Mouse (Mus musculus) heart, postnatal 0 days (tissue): ENCODE data around the gene Calhm5. TPM values are rescaled to one million over a fixed set of nuclear protein-coding genes. Genes with fewer than 3 reads are reported as not detected.
A peak's percentile ranks its signal among the peaks of the same experiment; 100 is the strongest.

Experiments
- ATAC-seq: fragments of 200-750 bp; cut with Nextera tagmentation; 2 replicates; pipeline ENCODE4 v1.8.0; 2017; ENCODE audit warnings: low read depth, moderate number of reproducible peaks, moderate library complexity; ENCODE audit not compliant: insufficient read depth
- DNase-seq: peaks from one replicate; pipeline ENCODE4 v3.0.0-alpha.2; 2016; ENCODE audit warnings: low spot score
- H3K27ac ChIP-seq: fragments of 300-500 bp; sonication (generic); 2 replicates; pipeline ENCODE4 v1.5.1; 2014; ENCODE audit warnings: low read depth, mild to moderate bottlenecking
- H3K27me3 ChIP-seq: fragments of 300-500 bp; sonication (generic); 2 replicates; pipeline ENCODE4 v1.6.1; 2014; ENCODE audit warnings: low read length, mixed read lengths; ENCODE audit not compliant: control insufficient read depth, insufficient read depth
- H3K36me3 ChIP-seq: fragments of 300-500 bp; sonication (generic); replicated peaks from 2 replicates; pipeline ENCODE4 v1.6.1; 2014; ENCODE audit warnings: low read length, mixed read lengths; ENCODE audit not compliant: control insufficient read depth, insufficient read depth
- H3K4me1 ChIP-seq: fragments of 300-500 bp; sonication (generic); 2 replicates; pipeline ENCODE4 v1.6.1; 2014; ENCODE audit warnings: antibody characterized with exemption; ENCODE audit not compliant: control insufficient read depth, insufficient read depth
- H3K4me2 ChIP-seq: fragments of 300-500 bp; sonication (generic); 2 replicates; pipeline ENCODE4 v1.6.1; 2014; ENCODE audit warnings: low read depth, mild to moderate bottlenecking, low read length, moderate library complexity
- H3K4me3 ChIP-seq: fragments of 300-500 bp; sonication (generic); 2 replicates; pipeline ENCODE4 v1.5.1; 2014; ENCODE audit warnings: low read depth, low read length
- H3K9ac ChIP-seq: fragments of 300-500 bp; sonication (generic); replicated peaks from 2 replicates; pipeline ENCODE4 v1.6.1; 2014; ENCODE audit warnings: low read depth, low read length, mixed read lengths
- H3K9me3 ChIP-seq: fragments of 300-500 bp; sonication (generic); replicated peaks from 2 replicates; pipeline ENCODE4 v1.6.1; 2016; ENCODE audit warnings: low read length; ENCODE audit not compliant: control insufficient read depth
- CTCF ChIP-seq: IDR thresholded peaks from 2 replicates; pipeline ENCODE4 v1.5.1; 2016; ENCODE audit warnings: antibody characterized with exemption, control low read depth, low read depth
- EP300 ChIP-seq: IDR thresholded peaks from 2 replicates; pipeline ENCODE4 v1.6.1; 2016; ENCODE audit warnings: antibody characterized with exemption, low read depth
- WGBS: fragments of 180-500 bp; shearing (Covaris S2); extraction: QIAGEN DNeasy Blood & Tissue Kit; methylation state at CpG from one replicate; pipeline ENCODE4 v1.1.7; 2014; 5-methylcytosine and 5-hydroxymethylcytosine counted together
- polyA plus RNA-seq: library from polyadenylated mRNA; unstranded; fragments of >200 nt; fragmentation: Nextera tagmentation; extraction: Ambion mirVana; gene quantifications from 2 replicates; pipeline ENCODE4 v1.2.1, GENCODE M21; 2015
- total RNA-seq: library from RNA; depleted of rRNA; stranded (reverse); fragments of >200 nt; gene quantifications from 2 replicates; pipeline ENCODE4 v1.2.3, GENCODE M21; 2014; ENCODE audit warnings: low replicate concordance; rRNA removed

The Calhm5 gene
- total and polyA plus RNA-seq, 2 experiments from 2014 or later = 1.1 to 2.4 TPM

- Histone ChIP-seq H3K4me2 (no peak overlapping the region), H3K4me3 (no peak overlapping the region), H3K4me1 (no peaks in the 10 kb centered on the region), H3K9me3 (no peaks in the 10 kb centered on the region), H3K27me3 (no peaks in the 10 kb centered on the region), H3K27ac (no peak overlapping the region), H3K9ac (no peak overlapping the region), H3K36me3 (no peaks in the 10 kb centered on the region)
- peak; percentile 61 for DNase-seq
- TF ChIP-seq CTCF (no peak), EP300 (no peak)
- 34% methylated on average over 5 of the region's 5 CpGs for WGBS
- ATAC-seq = no peak
Measured at GRCm38 (mm10) chr10:34070999-34071492, 25.3 kb downstream of the Calhm5 start.

- no peak for TF ChIP-seq CTCF
- TF ChIP-seq EP300 = no peak
- H3K36me3 ChIP-seq = no peaks in the 10 kb centered on the region
- H3K9ac ChIP-seq = no peak overlapping the region
- DNase-seq (no peak), ATAC-seq (no peak)
- no peak overlapping the region for H3K4me3 ChIP-seq
- 53% methylated on average over 1 of the region's 1 CpGs for WGBS
- H3K4me1 ChIP-seq = no peaks in the 10 kb centered on the region
- no peak overlapping the region for H3K27ac ChIP-seq
- no peaks in the 10 kb centered on the region for H3K9me3 ChIP-seq
- no peak overlapping the region for H3K4me2 ChIP-seq
- no peaks in the 10 kb centered on the region for H3K27me3 ChIP-seq
Measured at GRCm38 (mm10) chr10:34069606-34070005, 26.7 kb downstream of the Calhm5 start.

GRCm38 (mm10) chr10:34066591-34066990 lies 29.7 kb downstream of the Calhm5 start:
- no peak for TF ChIP-seq EP300
- TF ChIP-seq CTCF = no peak
- H3K27ac ChIP-seq = no peak overlapping the region
- no peak overlapping the region for H3K4me3 ChIP-seq
- WGBS = 42% methylated on average over 3 of the region's 3 CpGs
- ATAC-seq (no peak), DNase-seq (no peak)
- H3K36me3 ChIP-seq = no peaks in the 10 kb centered on the region
- no peak overlapping the region for H3K9ac ChIP-seq
- H3K4me2 ChIP-seq = no peak overlapping the region
- no peaks in the 10 kb centered on the region for H3K27me3 ChIP-seq
- H3K4me1 ChIP-seq = no peaks in the 10 kb centered on the region
- H3K9me3 ChIP-seq = no peaks in the 10 kb centered on the region

GRCm38 (mm10) chr10:34053987-34054386 lies 42.3 kb downstream of the Calhm5 start:
- WGBS = 53% methylated on average over 2 of the region's 2 CpGs
- Histone ChIP-seq H3K9ac (no peak overlapping the region), H3K36me3 (no peaks in the 10 kb centered on the region), H3K9me3 (no peaks in the 10 kb centered on the region), H3K4me2 (no peak overlapping the region), H3K27me3 (no peaks in the 10 kb centered on the region), H3K4me1 (no peaks in the 10 kb centered on the region), H3K4me3 (no peak overlapping the region), H3K27ac (no peak overlapping the region)
- ATAC-seq = no peak
- no peak for DNase-seq
- no peak for TF ChIP-seq CTCF
- TF ChIP-seq EP300 = no peak

- TF ChIP-seq EP300 = no peak
- TF ChIP-seq CTCF = no peak
- Histone ChIP-seq H3K4me2 (no peak within 1 kb of the TSS), H3K9ac (no peak within 1 kb of the TSS), H3K27me3 (no peaks in the 10 kb centered on the region), H3K27ac (no peak within 1 kb of the TSS), H3K4me3 (no peak within 1 kb of the TSS), H3K9me3 (no peaks in the 10 kb centered on the region), H3K36me3 (no peaks in the 10 kb centered on the region), H3K4me1 (no peaks in the 10 kb centered on the region)
- ATAC-seq (no peak), DNase-seq (no peak)
- 80% methylated on average over 5 of the region's 5 CpGs for WGBS
Measured at GRCm38 (mm10) chr10:34044210-34044609, 52.1 kb downstream of the Calhm5 start, which contains the start of gene Calhm4. Gene Calhm4 (minus strand): TSS chr10:34044310.

Other genes with a start within 250 kb of the Calhm5 start
- gene Sult3a1, start 238.8 kb downstream of the Calhm5 start, total RNA-seq = not detected in 2 replicates
- gene Sult3a1, start 238.8 kb downstream of the Calhm5 start, polyA plus RNA-seq = not detected in 2 replicates
- 0.04 TPM in 1 of 2 replicates, not detected in the other for gene Rsph4a, start 191.4 kb downstream of the Calhm5 start, total RNA-seq
- gene Rsph4a, start 191.4 kb downstream of the Calhm5 start, polyA plus RNA-seq = 0.12 TPM in 1 of 2 replicates, not detected in the other
- 10.4 and 17.8 TPM in 2 replicates for gene Zup1, start 145.2 kb downstream of the Calhm5 start, total RNA-seq
- gene Zup1, start 145.2 kb downstream of the Calhm5 start, polyA plus RNA-seq = 8.2 and 9.2 TPM in 2 replicates
- 87.7 and 152 TPM in 2 replicates for gene Rwdd1, start 76.9 kb downstream of the Calhm5 start, total RNA-seq
- gene Rwdd1, start 76.9 kb downstream of the Calhm5 start, polyA plus RNA-seq = 132 and 142 TPM in 2 replicates
- gene Trappc3l, start 58.9 kb downstream of the Calhm5 start, total RNA-seq = not detected in 2 replicates
- gene Trappc3l, start 58.9 kb downstream of the Calhm5 start, polyA plus RNA-seq = not detected in 2 replicates
- gene Calhm4, start 52.2 kb downstream of the Calhm5 start, total RNA-seq = not detected in 2 replicates
- not detected in 2 replicates for gene Calhm4, start 52.2 kb downstream of the Calhm5 start, polyA plus RNA-seq
- gene Calhm6, start 31.5 kb upstream of the Calhm5 start, total RNA-seq = 0.70 TPM in 1 of 2 replicates, not detected in the other
- 0.41 and 0.49 TPM in 2 replicates for gene Calhm6, start 31.5 kb upstream of the Calhm5 start, polyA plus RNA-seq
- gene Dse, start 111.2 kb upstream of the Calhm5 start, total RNA-seq = 19.5 and 36.9 TPM in 2 replicates
- 5.8 and 6.1 TPM in 2 replicates for gene Dse, start 111.2 kb upstream of the Calhm5 start, polyA plus RNA-seq
- gene Tspyl1, start 185.7 kb upstream of the Calhm5 start, total RNA-seq = 56.3 and 62.1 TPM in 2 replicates
- gene Tspyl1, start 185.7 kb upstream of the Calhm5 start, polyA plus RNA-seq = 61.2 and 69.1 TPM in 2 replicates
- 28.6 and 29.8 TPM in 2 replicates for gene Tspyl4, start 200.9 kb upstream of the Calhm5 start, total RNA-seq
- gene Tspyl4, start 200.9 kb upstream of the Calhm5 start, polyA plus RNA-seq = 14.2 and 15.4 TPM in 2 replicates